Mouse (Mus musculus) CH12.LX (cell line): ENCODE results near the gene Tbc1d22b.

Source experiments
- BHLHE40 ChIP-seq: IDR thresholded peaks from 2 replicates; pipeline ENCODE4 v1.6.1; 2011; ENCODE audit warnings: mild to moderate bottlenecking, low read depth, low read length, improper control_type of control experiment
- CTCF ChIP-seq, 2 experiments: IDR thresholded peaks in 1 of 2; conservative IDR thresholded peaks in 1 of 2; 2 replicates each; pipeline ENCODE4 v1.5.1; 2011 to 2012; ENCODE audit warnings: low read depth in 2 of 2, low read length in 2 of 2, improper control_type of control experiment in 1 of 2, inconsistent platforms in 1 of 2, mild to moderate bottlenecking in 1 of 2, moderate library complexity in 1 of 2
- EP300 ChIP-seq: IDR thresholded peaks from 2 replicates; pipeline ENCODE4 v1.6.1; 2011; ENCODE audit warnings: low read length, improper control_type of control experiment
- MAFK ChIP-seq: IDR thresholded peaks from 2 replicates; pipeline ENCODE4 v1.6.1; 2011; ENCODE audit warnings: low read length, improper control_type of control experiment; ENCODE audit not compliant: insufficient replicate concordance
- MAX ChIP-seq: IDR thresholded peaks from 2 replicates; pipeline ENCODE4 v1.6.1; 2011; ENCODE audit warnings: low read length, improper control_type of control experiment
- MEF2A ChIP-seq: IDR thresholded peaks from 2 replicates; pipeline ENCODE4 v1.6.1; 2014; ENCODE audit warnings: low read depth, mild to moderate bottlenecking, inconsistent platforms, low read length, improper control_type of control experiment, borderline replicate concordance
- MYC ChIP-seq: IDR thresholded peaks from 2 replicates; pipeline ENCODE4 v1.6.1; 2011; ENCODE audit warnings: low read depth, mild to moderate bottlenecking, improper control_type of control experiment, low read length
- POLR2A ChIP-seq: IDR thresholded peaks from 2 replicates; pipeline ENCODE4 v1.6.1; 2011; ENCODE audit warnings: low read depth, mild to moderate bottlenecking, improper control_type of control experiment, low read length
- POLR2AphosphoS2 ChIP-seq: IDR thresholded peaks from 2 replicates; pipeline ENCODE4 v1.6.1; 2011; ENCODE audit warnings: low read depth, low read length, improper control_type of control experiment
- RAD21 ChIP-seq: IDR thresholded peaks from 2 replicates; pipeline ENCODE4 v1.6.1; 2011; ENCODE audit warnings: low read depth, mild to moderate bottlenecking, low read length, improper control_type of control experiment, moderate library complexity
- USF1 ChIP-seq: IDR thresholded peaks from 2 replicates; pipeline ENCODE4 v1.6.1; 2014; ENCODE audit warnings: low read depth, mild to moderate bottlenecking, inconsistent platforms, low read length, improper control_type of control experiment
- ZC3H11A ChIP-seq: IDR thresholded peaks from 2 replicates; pipeline ENCODE4 v1.6.1; 2012; ENCODE audit warnings: low read depth, mild to moderate bottlenecking, inconsistent platforms, low read length, improper control_type of control experiment

DNA sequence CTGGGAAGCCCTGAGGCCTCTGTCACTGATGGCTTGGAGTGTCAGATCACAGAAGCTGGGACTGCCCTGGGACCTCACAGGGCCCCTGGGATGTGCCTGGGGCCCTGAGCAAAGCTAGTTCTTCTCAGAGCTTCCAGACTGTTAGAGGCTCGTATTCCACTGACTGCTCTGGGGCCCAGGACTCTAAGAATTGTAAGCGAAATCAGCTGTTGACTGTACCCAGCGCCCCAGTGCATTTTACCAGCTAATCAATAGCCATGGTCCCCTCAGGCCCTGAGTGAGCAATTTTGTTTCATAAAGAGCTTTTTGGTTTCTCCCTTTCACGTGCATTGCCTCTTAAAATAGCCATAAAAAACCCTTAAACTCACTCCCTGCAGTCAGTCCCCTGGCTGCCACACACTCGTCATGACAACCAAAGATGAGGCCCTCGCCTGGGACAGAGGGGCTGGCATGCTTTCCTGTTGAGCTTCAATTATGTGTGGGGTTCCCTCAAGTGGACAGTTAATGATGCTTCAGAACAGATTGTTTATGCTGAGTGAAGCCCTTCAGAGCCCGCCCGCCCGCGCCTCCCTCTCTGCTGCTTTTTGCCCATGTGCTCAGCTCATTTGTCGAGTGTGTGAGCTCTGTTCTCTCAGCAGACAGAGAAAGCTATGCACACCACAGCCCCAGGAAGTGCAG is 39.8 kb downstream of the Tbc1d22b start:
- TF ChIP-seq CTCF (conservative IDR thresholded peaks at IDR 0.05 in 1 of 2, IDR thresholded peaks at IDR 0.05 in 1 of 2; ENCODE audit: low read depth in 2 of 2, low read length in 2 of 2) (no peak), MEF2A (no peak), EP300 (no peak), MYC (no peak), ZC3H11A (no peak), MAX (no peak), POLR2AphosphoS2 (no peak), USF1 (no peak), BHLHE40 (no peak), POLR2A (no peak), RAD21 (no peak), MAFK (no peak)
